Mouse (Mus musculus) thymus, postnatal 25 days (tissue): ENCODE measurements around the gene Gkn1.

ENCODE experiments used
- DNase-seq: peaks from one replicate; pipeline ENCODE4 v3.0.0; 2022

The Gkn1 gene

DNA sequence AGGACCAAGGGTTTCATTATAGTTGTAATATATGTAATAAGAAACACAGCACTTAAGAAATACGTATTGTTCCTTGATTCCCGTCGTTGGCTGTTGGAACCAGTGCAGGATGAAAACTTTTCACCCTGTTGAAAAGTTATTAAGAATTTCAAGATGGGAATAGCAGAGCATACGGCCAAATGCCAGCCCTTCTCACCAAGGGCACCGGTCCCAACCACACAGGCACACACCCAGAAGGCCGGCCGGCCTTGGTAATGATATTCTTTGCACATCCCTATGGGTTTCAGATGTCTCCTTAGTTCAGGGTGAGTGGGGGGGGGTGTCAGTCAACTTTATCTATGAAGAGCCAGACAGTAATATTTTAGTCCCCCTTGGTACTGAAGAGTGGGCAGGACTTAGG is 32.1 kb downstream of the Gkn1 start:
- DNase-seq = no peak

GRCm38 (mm10) chr6:87316966-87317365 is 33.8 kb downstream of the Gkn1 start:
- DNase-seq = no peak

DNA sequence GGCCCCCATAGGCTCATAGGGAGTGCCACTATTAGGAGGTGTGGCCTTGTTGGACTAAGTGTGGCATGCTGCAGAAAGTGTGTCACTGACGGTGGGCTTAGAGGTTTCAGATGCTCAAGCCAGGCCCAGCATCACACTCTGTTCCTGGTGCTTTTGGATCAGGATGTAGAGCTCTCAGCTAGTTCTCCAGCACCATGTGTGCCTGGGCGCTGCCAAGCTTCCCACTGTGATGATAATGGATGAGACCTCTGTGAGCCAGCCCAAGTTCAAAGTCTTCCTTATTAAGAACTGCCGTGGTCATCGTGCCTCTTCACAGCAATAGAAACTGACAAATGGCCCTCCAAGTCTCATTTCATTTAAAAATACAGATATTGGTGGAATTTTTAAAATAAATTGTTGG is 38.0 kb downstream of the Gkn1 start:
- no peak for DNase-seq

- DNase-seq = no peak
These were observed 46.3 kb downstream of the Gkn1 start for GRCm38 (mm10) chr6:87304486-87304885.

GRCm38 (mm10) chr6:87302746-87303145 is 48.0 kb downstream of the Gkn1 start:
- DNase-seq = no peak

DNA sequence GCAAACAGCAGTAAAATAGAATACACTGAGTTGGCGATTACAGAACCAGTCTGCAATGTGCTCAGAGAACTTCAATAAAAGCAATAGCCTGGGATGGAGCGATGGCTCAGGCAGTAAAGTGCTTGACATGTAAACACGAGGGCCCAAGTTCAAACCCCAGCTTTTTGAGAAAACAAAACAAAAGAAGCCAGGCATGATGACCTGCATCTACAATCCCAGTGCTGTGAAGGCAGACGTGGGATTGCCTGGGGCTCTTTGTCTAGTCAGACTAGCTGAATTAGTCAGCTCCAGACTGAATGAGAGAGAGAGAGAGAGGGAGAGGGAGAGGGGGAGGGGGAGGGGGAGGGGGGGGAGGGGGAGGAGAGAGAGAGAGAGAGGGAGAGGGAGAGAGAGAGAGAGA is 48.8 kb downstream of the Gkn1 start:
- no peak for DNase-seq
